Mouse (Mus musculus) heart, postnatal 0 days (tissue): Measurements from ENCODE around the gene Rora. TPM values are rescaled to one million over a fixed set of nuclear protein-coding genes. Genes with fewer than 3 reads are reported as not detected.

Experiments
- ATAC-seq: fragments of 200-750 bp; cut with Nextera tagmentation; 2 replicates; pipeline ENCODE4 v1.8.0; 2017; ENCODE audit warnings: low read depth, moderate number of reproducible peaks, moderate library complexity; ENCODE audit not compliant: insufficient read depth
- DNase-seq: peaks from one replicate; pipeline ENCODE4 v3.0.0-alpha.2; 2016; ENCODE audit warnings: low spot score
- H3K27ac ChIP-seq: fragments of 300-500 bp; sonication (generic); 2 replicates; pipeline ENCODE4 v1.5.1; 2014; ENCODE audit warnings: low read depth, mild to moderate bottlenecking
- H3K27me3 ChIP-seq: fragments of 300-500 bp; sonication (generic); 2 replicates; pipeline ENCODE4 v1.6.1; 2014; ENCODE audit warnings: low read length, mixed read lengths; ENCODE audit not compliant: control insufficient read depth, insufficient read depth
- H3K36me3 ChIP-seq: fragments of 300-500 bp; sonication (generic); replicated peaks from 2 replicates; pipeline ENCODE4 v1.6.1; 2014; ENCODE audit warnings: low read length, mixed read lengths; ENCODE audit not compliant: control insufficient read depth, insufficient read depth
- H3K4me1 ChIP-seq: fragments of 300-500 bp; sonication (generic); 2 replicates; pipeline ENCODE4 v1.6.1; 2014; ENCODE audit warnings: antibody characterized with exemption; ENCODE audit not compliant: control insufficient read depth, insufficient read depth
- H3K4me2 ChIP-seq: fragments of 300-500 bp; sonication (generic); 2 replicates; pipeline ENCODE4 v1.6.1; 2014; ENCODE audit warnings: low read depth, mild to moderate bottlenecking, low read length, moderate library complexity
- H3K4me3 ChIP-seq: fragments of 300-500 bp; sonication (generic); 2 replicates; pipeline ENCODE4 v1.5.1; 2014; ENCODE audit warnings: low read depth, low read length
- H3K9ac ChIP-seq: fragments of 300-500 bp; sonication (generic); replicated peaks from 2 replicates; pipeline ENCODE4 v1.6.1; 2014; ENCODE audit warnings: low read depth, low read length, mixed read lengths
- H3K9me3 ChIP-seq: fragments of 300-500 bp; sonication (generic); replicated peaks from 2 replicates; pipeline ENCODE4 v1.6.1; 2016; ENCODE audit warnings: low read length; ENCODE audit not compliant: control insufficient read depth
- CTCF ChIP-seq: IDR thresholded peaks from 2 replicates; pipeline ENCODE4 v1.5.1; 2016; ENCODE audit warnings: antibody characterized with exemption, control low read depth, low read depth
- EP300 ChIP-seq: IDR thresholded peaks from 2 replicates; pipeline ENCODE4 v1.6.1; 2016; ENCODE audit warnings: antibody characterized with exemption, low read depth
- WGBS: fragments of 180-500 bp; shearing (Covaris S2); extraction: QIAGEN DNeasy Blood & Tissue Kit; methylation state at CpG from one replicate; pipeline ENCODE4 v1.1.7; 2014; 5-methylcytosine and 5-hydroxymethylcytosine counted together
- polyA plus RNA-seq: library from polyadenylated mRNA; unstranded; fragments of >200 nt; fragmentation: Nextera tagmentation; extraction: Ambion mirVana; gene quantifications from 2 replicates; pipeline ENCODE4 v1.2.1, GENCODE M21; 2015
- total RNA-seq: library from RNA; depleted of rRNA; stranded (reverse); fragments of >200 nt; gene quantifications from 2 replicates; pipeline ENCODE4 v1.2.3, GENCODE M21; 2014; ENCODE audit warnings: low replicate concordance; rRNA removed

Rora gene
- total RNA-seq (6.2 and 7.9 TPM in 2 replicates), polyA plus RNA-seq (9.8 and 11.3 TPM in 2 replicates)

- WGBS = under 1% methylated on average over 72 of the region's 72 CpGs
- peak within 1 kb of the TSS; percentile 94 for H3K4me2 ChIP-seq
- H3K9ac ChIP-seq = peak within 1 kb of the TSS; percentile 74
- TF ChIP-seq CTCF (peak; percentile 12; the same call in 1 of the 2 replicates), EP300 (no peak)
- no peaks in the 10 kb centered on the region for H3K27me3 ChIP-seq
- H3K9me3 ChIP-seq = no peaks in the 10 kb centered on the region
- peak within 1 kb of the TSS; percentile 89 for H3K4me3 ChIP-seq
- no peaks in the 10 kb centered on the region for H3K4me1 ChIP-seq
- ATAC-seq (peak; percentile 70), DNase-seq (peak; percentile 62)
- H3K36me3 ChIP-seq = no peaks in the 10 kb centered on the region
- H3K27ac ChIP-seq = peak within 1 kb of the TSS; percentile 84
Measured at GRCm38 (mm10) chr9:68653211-68654038, at the start of gene Rora. Rora (plus strand) TSS chr9:68653786.

- ATAC-seq = no peak
- H3K4me3 ChIP-seq = no peak overlapping the region
- H3K36me3 ChIP-seq = no peaks in the 10 kb centered on the region
- H3K27me3 ChIP-seq = no peaks in the 10 kb centered on the region
- no peak for DNase-seq
- no peak overlapping the region for H3K9ac ChIP-seq
- no peak overlapping the region for H3K4me2 ChIP-seq
- H3K9me3 ChIP-seq = no peaks in the 10 kb centered on the region
- WGBS = 62% methylated on average over 9 of the region's 9 CpGs
- TF ChIP-seq EP300 (no peak), CTCF (no peak)
- no peaks in the 10 kb centered on the region for H3K4me1 ChIP-seq
- H3K27ac ChIP-seq = no peak overlapping the region
Measured at GRCm38 (mm10) chr9:68614006-68614405, 39.6 kb upstream of the Rora start.

- no peak overlapping the region for H3K4me2 ChIP-seq
- no peak for TF ChIP-seq CTCF
- no peak for TF ChIP-seq EP300
- 36% methylated on average over 4 of the region's 4 CpGs for WGBS
- H3K4me3 ChIP-seq = no peak overlapping the region
- H3K27me3 ChIP-seq = no peaks in the 10 kb centered on the region
- no peaks in the 10 kb centered on the region for H3K36me3 ChIP-seq
- DNase-seq (no peak), ATAC-seq (no peak)
- H3K9ac ChIP-seq = no peak overlapping the region
- no peak overlapping the region for H3K27ac ChIP-seq
- no peaks in the 10 kb centered on the region for H3K4me1 ChIP-seq
- no peaks in the 10 kb centered on the region for H3K9me3 ChIP-seq
Measured at GRCm38 (mm10) chr9:68617116-68617515, 36.5 kb upstream of the Rora start.

GRCm38 (mm10) chr9:68620036-68620435, 33.5 kb upstream of the Rora start:
- ATAC-seq (no peak), DNase-seq (no peak)
- no peaks in the 10 kb centered on the region for H3K36me3 ChIP-seq
- WGBS = 90% methylated on average over 2 of the region's 2 CpGs
- TF ChIP-seq CTCF (no peak), EP300 (no peak)
- no peak overlapping the region for H3K4me3 ChIP-seq
- H3K27ac ChIP-seq = no peak overlapping the region
- H3K9me3 ChIP-seq = no peaks in the 10 kb centered on the region
- no peaks in the 10 kb centered on the region for H3K4me1 ChIP-seq
- H3K27me3 ChIP-seq = no peaks in the 10 kb centered on the region
- H3K4me2 ChIP-seq = no peak overlapping the region
- no peak overlapping the region for H3K9ac ChIP-seq

GRCm38 (mm10) chr9:68620441-68620840, 33.1 kb upstream of the Rora start:
- Histone ChIP-seq H3K27ac (no peak overlapping the region), H3K4me3 (no peak overlapping the region), H3K4me2 (no peak overlapping the region), H3K27me3 (no peaks in the 10 kb centered on the region), H3K9me3 (no peaks in the 10 kb centered on the region), H3K4me1 (no peaks in the 10 kb centered on the region), H3K9ac (no peak overlapping the region), H3K36me3 (no peaks in the 10 kb centered on the region)
- 76% methylated on average over 6 of the region's 6 CpGs for WGBS
- no peak for ATAC-seq
- no peak for DNase-seq
- no peak for TF ChIP-seq EP300
- TF ChIP-seq CTCF = no peak

GRCm38 (mm10) chr9:68624981-68625380, 28.6 kb upstream of the Rora start:
- DNase-seq (no peak), ATAC-seq (no peak)
- no peaks in the 10 kb centered on the region for H3K27me3 ChIP-seq
- H3K4me3 ChIP-seq = no peak overlapping the region
- H3K9me3 ChIP-seq = no peaks in the 10 kb centered on the region
- 76% methylated on average over 4 of the region's 4 CpGs for WGBS
- H3K4me1 ChIP-seq = no peaks in the 10 kb centered on the region
- no peak overlapping the region for H3K9ac ChIP-seq
- TF ChIP-seq CTCF (no peak), EP300 (no peak)
- no peak overlapping the region for H3K4me2 ChIP-seq
- H3K36me3 ChIP-seq = no peaks in the 10 kb centered on the region
- H3K27ac ChIP-seq = no peak overlapping the region
